Mouse (Mus musculus): ENCODE data around the gene Rab44.
"Not testable (repeated sequence)": the region's sequence is repeated elsewhere in the genome, so short reads cannot be mapped to it uniquely, and the experiment has no call there.

Gene Rab44

GRCm38 (mm10) chr17:29090776-29091175 is 23.2 kb upstream of the Rab44 start, which contains the start of gene Cdkn1a:
Gene Cdkn1a (plus strand): TSS chr17:29090976.
- intact Hi-C loops (cut with DNase I), result no loop called here

- intact Hi-C loops (cut with DNase I), result no loop called here
These were observed 22.5 kb upstream of the Rab44 start for GRCm38 (mm10) chr17:29091348-29091944.

GRCm38 (mm10) chr17:29092497-29092896 is 21.4 kb upstream of the Rab44 start:
- intact Hi-C loops (cut with DNase I), result no loop called here

GRCm38 (mm10) chr17:29093110-29093952 is 20.6 kb upstream of the Rab44 start:
- intact Hi-C loops (cut with DNase I), result no loop called here

- intact Hi-C loops (cut with DNase I), result loop anchor here (2.0 kb wide), 1 partner anchor 45 kb away; no protein-coding TSS in a partner anchor
These were observed 20.0 kb upstream of the Rab44 start for GRCm38 (mm10) chr17:29093961-29094309.

GRCm38 (mm10) chr17:29094310-29095181 is 19.4 kb upstream of the Rab44 start:
- intact Hi-C loops (cut with DNase I), result loop anchor here (2.0 to 5.0 kb wide), 3 partner anchors 46 to 107 kb away; no protein-coding TSS in a partner anchor

GRCm38 (mm10) chr17:29095201-29095733 is 18.7 kb upstream of the Rab44 start:
- intact Hi-C loops (cut with DNase I), result loop anchor here (2.0 to 5.0 kb wide), 3 partner anchors 46 to 108 kb away; no protein-coding TSS in a partner anchor

GRCm38 (mm10) chr17:29096245-29096644 is 17.7 kb upstream of the Rab44 start:
- intact Hi-C loops (cut with DNase I), result loop anchor here (5.0 kb wide), 2 partner anchors 76 to 109 kb away; no protein-coding TSS in a partner anchor

- intact Hi-C loops (cut with DNase I), result loop anchor here (5.0 kb wide), 2 partner anchors 75 to 110 kb away; no protein-coding TSS in a partner anchor
These were observed 16.9 kb upstream of the Rab44 start for GRCm38 (mm10) chr17:29096851-29097561.

GRCm38 (mm10) chr17:29098291-29098690 is 15.7 kb upstream of the Rab44 start:
- intact Hi-C loops (cut with DNase I), result loop anchor here (5.0 kb wide), 2 partner anchors 74 to 111 kb away; no protein-coding TSS in a partner anchor

GRCm38 (mm10) chr17:29099076-29099475 is 14.9 kb upstream of the Rab44 start:
- intact Hi-C loops (cut with DNase I), result loop anchor here (5.0 kb wide), 2 partner anchors 73 to 112 kb away; no protein-coding TSS in a partner anchor

- intact Hi-C loops (cut with DNase I), result no loop called here
These were observed 13.3 kb upstream of the Rab44 start for GRCm38 (mm10) chr17:29100627-29101026.

- intact Hi-C loops (cut with DNase I), result not testable (repeated sequence)
These were observed 3.6 kb upstream of the Rab44 start for GRCm38 (mm10) chr17:29110356-29110755.

GRCm38 (mm10) chr17:29111332-29111731 is 2.6 kb upstream of the Rab44 start:
- intact Hi-C loops (cut with DNase I), result no loop called here

GRCm38 (mm10) chr17:29116023-29116422 is 2.1 kb downstream of the Rab44 start:
- intact Hi-C loops (cut with DNase I), result no loop called here

GRCm38 (mm10) chr17:29117006-29117648 is 3.2 kb downstream of the Rab44 start:
- intact Hi-C loops (cut with DNase I), result no loop called here

- intact Hi-C loops (cut with DNase I), result no loop called here
These were observed 4.1 kb downstream of the Rab44 start for GRCm38 (mm10) chr17:29118057-29118456.

- intact Hi-C loops (cut with DNase I), result no loop called here
These were observed 6.7 kb downstream of the Rab44 start for GRCm38 (mm10) chr17:29120666-29121065.

- intact Hi-C loops (cut with DNase I), result no loop called here
These were observed 8.9 kb downstream of the Rab44 start for GRCm38 (mm10) chr17:29122817-29123216.

All from adrenal gland (tissue).